Mouse (Mus musculus) gastrocnemius, postnatal 36 days (tissue): ENCODE results near the gene Wdr1. TPM values are rescaled to one million over a fixed set of nuclear protein-coding genes. Genes with fewer than 3 reads are reported as not detected.
"Not testable (repeated sequence)": the region's sequence is repeated elsewhere in the genome, so short reads cannot be mapped to it uniquely, and the experiment has no call there.

ENCODE experiments used
- DNase-seq, 2 experiments: peaks; one replicate each; pipeline ENCODE4 v3.0.0; 2022
- intact Hi-C: fragments of 180-260 bp; cut with DNase I; formaldehyde crosslinking; loops from one replicate; pipeline ENCODE4 v1.15.1; 2025
- long read RNA-seq, 2 experiments: library from polyadenylated mRNA; stranded (forward); transcript quantifications; one replicate each; pipeline ENCODE4 v2.0.0; 2021
- total RNA-seq, 2 experiments: library from RNA; stranded (reverse); gene quantifications; 2 replicates each; pipeline ENCODE4 v1.2.3; 2021

Wdr1 gene
- total RNA-seq, result 10 to 100 TPM; 54.1 to 58.0 TPM
- long read RNA-seq, experiment 1, transcript Wdr1-201 (15 exons, 3,089 nt), result major isoform, 60 of 72 reads
- long read RNA-seq, experiment 1, partial matches to known transcripts, result 4 of 72 reads
- long read RNA-seq, experiment 1, other reads (novel, unspliced or antisense), result 6 of 72 reads
- long read RNA-seq, experiment 2, transcript Wdr1-201 (15 exons, 3,089 nt), result major isoform, 60 of 77 reads
- long read RNA-seq, experiment 2, partial matches to known transcripts, result 7 of 77 reads
- long read RNA-seq, experiment 2, other reads (novel, unspliced or antisense), result 10 of 77 reads

- intact Hi-C loops, result no loop called here
These were observed at the start of gene Wdr1 for GRCm38 (mm10) chr5:38563121-38563520. Wdr1 (minus strand) TSS chr5:38563221.

GRCm38 (mm10) chr5:38611118-38611517 is 48.1 kb upstream of the Wdr1 start:
- no peak for DNase-seq
- intact Hi-C loops, result no loop called here

More at GRCm38 (mm10) chr5:38563121-38563520, at the start of gene Wdr1:
- DNase-seq, result no peak

GRCm38 (mm10) chr5:38608219-38608618 is 45.2 kb upstream of the Wdr1 start:
- intact Hi-C loops, DNase-seq: not testable (repeated sequence)

GRCm38 (mm10) chr5:38598647-38599304 is 35.8 kb upstream of the Wdr1 start:
- no peak for DNase-seq
- intact Hi-C loops, result no loop called here

GRCm38 (mm10) chr5:38588924-38589323 is 25.9 kb upstream of the Wdr1 start:
- intact Hi-C loops, result loop anchor here (10.0 kb wide), 1 partner anchor 284 kb away; no protein-coding TSS in a partner anchor

GRCm38 (mm10) chr5:38585450-38585849 is 22.4 kb upstream of the Wdr1 start:
- DNase-seq, result no peak
- intact Hi-C loops, result loop anchor here (10.0 kb wide), 1 partner anchor 281 kb away; no protein-coding TSS in a partner anchor

More at GRCm38 (mm10) chr5:38588924-38589323, 25.9 kb upstream of the Wdr1 start:
- no peak for DNase-seq

GRCm38 (mm10) chr5:38583026-38583425 is 20.0 kb upstream of the Wdr1 start:
- intact Hi-C loops, result loop anchor here (5.0 to 10.0 kb wide), 2 partner anchors 49 to 278 kb away; no protein-coding TSS in a partner anchor
- no peak for DNase-seq

GRCm38 (mm10) chr5:38580703-38581102 is 17.7 kb upstream of the Wdr1 start:
- no peak for DNase-seq
- intact Hi-C loops, result loop anchor here (5.0 to 10.0 kb wide), 2 partner anchors 52 to 276 kb away; no protein-coding TSS in a partner anchor

GRCm38 (mm10) chr5:38570876-38571275 is 7.9 kb upstream of the Wdr1 start:
- intact Hi-C loops, result loop anchor here (5.0 kb wide), 1 partner anchor 34 kb away; no protein-coding TSS in a partner anchor

GRCm38 (mm10) chr5:38568652-38569051 is 5.6 kb upstream of the Wdr1 start:
- DNase-seq, result no peak
- intact Hi-C loops, result no loop called here

More at GRCm38 (mm10) chr5:38570876-38571275, 7.9 kb upstream of the Wdr1 start:
- no peak for DNase-seq

- intact Hi-C loops, result no loop called here
- DNase-seq, result no peak
These were observed 1.8 kb upstream of the Wdr1 start for GRCm38 (mm10) chr5:38564831-38565230.

- intact Hi-C loops, result loop anchor here (2.0 kb wide), 1 partner anchor 19 kb away; no protein-coding TSS in a partner anchor
These were observed 1.5 kb downstream of the Wdr1 start for GRCm38 (mm10) chr5:38561426-38562024.

GRCm38 (mm10) chr5:38560586-38561425 is 2.2 kb downstream of the Wdr1 start:
- DNase-seq, result peak; percentile 18 to 45
- intact Hi-C loops, result loop anchor here (2.0 kb wide), 1 partner anchor 18 kb away; no protein-coding TSS in a partner anchor

More at GRCm38 (mm10) chr5:38561426-38562024, 1.5 kb downstream of the Wdr1 start:
- peak; percentile 99 for DNase-seq

- intact Hi-C loops, result no loop called here
- no peak for DNase-seq
These were observed 4.2 kb downstream of the Wdr1 start for GRCm38 (mm10) chr5:38558831-38559230.

- no peak for DNase-seq
- intact Hi-C loops, result no loop called here
These were observed 5.2 kb downstream of the Wdr1 start for GRCm38 (mm10) chr5:38557811-38558210.

GRCm38 (mm10) chr5:38556406-38556805 is 6.6 kb downstream of the Wdr1 start:
- intact Hi-C loops, result no loop called here
- no peak for DNase-seq

GRCm38 (mm10) chr5:38553953-38554352 is 9.1 kb downstream of the Wdr1 start:
- intact Hi-C loops, result no loop called here
- DNase-seq, result no peak

GRCm38 (mm10) chr5:38553491-38553890 is 9.5 kb downstream of the Wdr1 start:
- no peak for DNase-seq
- intact Hi-C loops, result no loop called here

GRCm38 (mm10) chr5:38552615-38553014 is 10.4 kb downstream of the Wdr1 start:
- no peak for DNase-seq
- intact Hi-C loops, result no loop called here

GRCm38 (mm10) chr5:38550221-38550768 is 12.7 kb downstream of the Wdr1 start:
- intact Hi-C loops, result no loop called here

More at GRCm38 (mm10) chr5:38550221-38550768, 12.7 kb downstream of the Wdr1 start:
- no peak for DNase-seq
